8 mouse cellular contexts compared by ENCODE assay signal in genomic region chr19:31763246-31763821, GRCm38 (mm10). TPM values are rescaled to one million over a fixed set of nuclear protein-coding genes. Genes with fewer than 3 reads are reported as not detected.
DNase-seq lines count a peak whose midpoint lies in the region; ATAC-seq and TF ChIP-seq lines count a peak whose summit lies in the region.

No protein-coding gene starts in this region.

- WGBS in heart, embryonic 15.5 days = 6% methylated on average over 20 of the region's 20 CpGs
- WGBS in limb, embryonic 14.5 days = 11% methylated on average over 20 of the region's 20 CpGs
- 19% methylated on average over 20 of the region's 20 CpGs for WGBS in small intestine, adult 2 months

- peaks cover 54% of the 10 kb centered on the region for H3K4me1 ChIP-seq in megakaryocyte, embryonic 14.5 days
- peaks cover 21% of the 10 kb centered on the region for H3K4me1 ChIP-seq in heart, embryonic 15.5 days (replicated peaks)
- H3K4me1 ChIP-seq in limb, embryonic 14.5 days (ENCODE audit: control insufficient read depth, insufficient read depth, low read length) = peaks cover 10% of the 10 kb centered on the region; the same call in 1 of the 2 replicates
- H3K4me1 ChIP-seq in small intestine, adult 2 months (ENCODE audit: control insufficient read depth, insufficient read depth, insufficient read length, low read length) = peaks cover 8% of the 10 kb centered on the region; the same call in 1 of the 2 replicates

- DNase-seq in limb, embryonic 14.5 days (ENCODE audit: low spot score) = no peak
- no peak for DNase-seq in left cerebral cortex, adult 11 months (ENCODE audit: low spot score)
- DNase-seq in thymus, adult 18-20 months = no peak
- no peak for DNase-seq in adrenal gland, postnatal 25 days

- no peaks in the 10 kb centered on the region for H3K36me3 ChIP-seq in megakaryocyte, embryonic 14.5 days (replicated peaks; ENCODE audit: low read length)
- no peaks in the 10 kb centered on the region for H3K36me3 ChIP-seq in heart, embryonic 15.5 days
- H3K36me3 ChIP-seq in limb, embryonic 14.5 days (ENCODE audit: control insufficient read depth, insufficient read depth, low read length) = no peaks in the 10 kb centered on the region
- no peaks in the 10 kb centered on the region for H3K36me3 ChIP-seq in small intestine, adult 2 months (ENCODE audit: control insufficient read depth, insufficient read depth, low read length)

- no peak for TF ChIP-seq CTCF in small intestine, adult 2 months (IDR thresholded peaks at IDR 0.05; ENCODE audit: extremely low read depth, insufficient read length, insufficient replicate concordance, low read depth, low read length)

- peak overlapping the region; percentile 84 for H3K9ac ChIP-seq in heart, embryonic 15.5 days
- H3K9ac ChIP-seq in limb, embryonic 14.5 days (ENCODE audit: low read depth, low read length, severe bottlenecking) = peak overlapping the region; percentile 37; the same call in 1 of the 2 replicates

- no peaks in the 10 kb centered on the region for H3K9me3 ChIP-seq in megakaryocyte, embryonic 14.5 days
- no peaks in the 10 kb centered on the region for H3K9me3 ChIP-seq in heart, embryonic 15.5 days (replicated peaks)
- H3K9me3 ChIP-seq in limb, embryonic 14.5 days (ENCODE audit: control insufficient read depth, low read length) = no peaks in the 10 kb centered on the region

- ATAC-seq in megakaryocyte, adult 5-6 weeks (ENCODE audit: poor library complexity, severe bottlenecking) = no peak
- no peak for ATAC-seq in heart, embryonic 15.5 days (replicated peaks; ENCODE audit: insufficient number of reproducible peaks, insufficient read depth, low FRiP score, low read depth)
- ATAC-seq in limb, embryonic 14.5 days (ENCODE audit: low FRiP score, low read depth) = no peak

- H3K4me2 ChIP-seq in heart, embryonic 15.5 days = peak overlapping the region; percentile 85
- H3K4me2 ChIP-seq in limb, embryonic 14.5 days (replicated peaks; ENCODE audit: low read depth, low read length, severe bottlenecking) = peak overlapping the region; percentile 92

- peak overlapping the region; percentile 95 for H3K27ac ChIP-seq in heart, embryonic 15.5 days
- no peak overlapping the region for H3K27ac ChIP-seq in limb, embryonic 14.5 days (replicated peaks; ENCODE audit: low read depth, low read length)
- no peak overlapping the region for H3K27ac ChIP-seq in small intestine, adult 2 months (ENCODE audit: insufficient read depth, low read depth, low read length)

- H3K4me3 ChIP-seq in megakaryocyte, embryonic 14.5 days (replicated peaks) = peak overlapping the region; percentile 91
- peak overlapping the region; percentile 88 for H3K4me3 ChIP-seq in heart, embryonic 15.5 days
- H3K4me3 ChIP-seq in limb, embryonic 14.5 days (replicated peaks; ENCODE audit: low read length) = peak overlapping the region; percentile 47
- peak overlapping the region; percentile 71 for H3K4me3 ChIP-seq in small intestine, adult 2 months (ENCODE audit: low read depth, low read length)

- TF ChIP-seq POLR2A in limb, embryonic 14.5 days (IDR thresholded peaks at IDR 0.05; ENCODE audit: borderline replicate concordance, extremely low read depth, insufficient read depth, insufficient read length) = no peak
- TF ChIP-seq POLR2A in small intestine, adult 2 months (IDR thresholded peaks at IDR 0.05; ENCODE audit: low read depth, low read length) = no peak

- H3K27me3 ChIP-seq in megakaryocyte, embryonic 14.5 days (replicated peaks) = no peaks in the 10 kb centered on the region
- H3K27me3 ChIP-seq in heart, embryonic 15.5 days = no peaks in the 10 kb centered on the region
- peaks cover 42% of the 10 kb centered on the region for H3K27me3 ChIP-seq in limb, embryonic 14.5 days (ENCODE audit: control insufficient read depth, insufficient read depth, low read length)
- peaks cover 29% of the 10 kb centered on the region for H3K27me3 ChIP-seq in small intestine, adult 2 months (ENCODE audit: control insufficient read depth, insufficient read depth, low read length)

RNA-seq across cellular contexts. Expression of gene Prkg1, which starts 1.5 kb away (rescaled TPM):
- polyA plus RNA-seq in megakaryocyte, embryonic 14.5 days (2012; ENCODE audit: insufficient read depth, low replicate concordance) = 0.58 and 1.1 TPM in 2 replicates
- total RNA-seq in megakaryocyte, adult 5-6 weeks (2015) = 0.05 and 0.11 TPM in 2 replicates
- 0.11 and 0.12 TPM in 2 replicates for total RNA-seq in megakaryocyte, adult 5-6 weeks (2017)
- polyA plus RNA-seq in heart, embryonic 15.5 days (2015; fragmentation: Nextera tagmentation; extraction: Ambion mirVana) = 6.0 TPM in 2 replicates
- polyA plus RNA-seq in limb, embryonic 14.5 days (2012; rRNA removed) = 7.1 and 7.4 TPM in 2 replicates
- 7.6 and 9.6 TPM in 2 replicates for polyA plus RNA-seq in limb, embryonic 14.5 days (2014; fragmentation: Nextera tagmentation; extraction: Ambion mirVana)
- polyA plus RNA-seq in small intestine, adult 2 months (2012; rRNA removed) = 1.0 and 1.6 TPM in 2 replicates
- 7.7 and 8.2 TPM in 2 replicates for total RNA-seq in adrenal gland, postnatal 25 days (2021)
